Mouse (Mus musculus): Measurements from ENCODE around the gene Fn1.

GRCm38 (mm10) chr1:71605751-71606150, 47.2 kb downstream of the Fn1 start:
- TF ChIP-seq CTCF (IDR thresholded peaks at IDR 0.05; ENCODE audit: insufficient read depth, low read depth, low read length) = no peak
- TF ChIP-seq POLR2A (IDR thresholded peaks at IDR 0.05; ENCODE audit: insufficient read depth, low read depth, low read length) = no peak
